9 mouse cellular contexts compared by ENCODE assay signal in genomic region chr4:154637468-154638319, GRCm38 (mm10). TPM values are rescaled to one million over a fixed set of nuclear protein-coding genes. Genes with fewer than 3 reads are reported as not detected.
A peak's percentile ranks its signal among the peaks of the same experiment; 100 is the strongest.
DNase-seq lines count a peak whose midpoint lies in the region; ATAC-seq lines count a peak whose summit lies in the region.
"Had no signal": no experiment of that assay in that cellular context is flagged by ENCODE, and none has a peak within 500 bp of the region (broad histone marks: within the 10 kb centered on the region; RNA-seq: fewer than 3 reads in every experiment).

No protein-coding gene starts in this region.

- peak overlapping the region; percentile 79 for H3K4me3 ChIP-seq in heart, embryonic 11.5 days (ENCODE audit: low read depth, low read length)
- H3K4me3 ChIP-seq in forebrain, embryonic 12.5 days (replicated peaks), result peak overlapping the region; percentile 79
- peak overlapping the region; percentile 62 for H3K4me3 ChIP-seq in neural tube, embryonic 11.5 days (ENCODE audit: low read depth, low read length)

- 3% methylated on average over 61 of the region's 73 CpGs for WGBS in heart, embryonic 11.5 days (ENCODE audit: insufficient replicate concordance)
- under 1% methylated on average over 40 of the region's 73 CpGs for WGBS in forebrain, embryonic 12.5 days
- under 1% methylated on average over 63 of the region's 73 CpGs for WGBS in neural tube, embryonic 11.5 days

- peak overlapping the region; percentile 85 for H3K4me2 ChIP-seq in heart, embryonic 11.5 days
- peak overlapping the region; percentile 90 for H3K4me2 ChIP-seq in forebrain, embryonic 12.5 days
- H3K4me2 ChIP-seq in neural tube, embryonic 11.5 days (ENCODE audit: low read depth), result peak overlapping the region; percentile 90

- H3K27ac ChIP-seq in heart, embryonic 11.5 days (ENCODE audit: low read depth, low read length), result peak overlapping the region; percentile 91
- peak overlapping the region; percentile 96 for H3K27ac ChIP-seq in forebrain, embryonic 12.5 days
- 0 out of 2 replicates have a peak overlapping the region, but pooled peaks have one; percentile 4 for H3K27ac ChIP-seq in neural tube, embryonic 11.5 days (ENCODE audit: low read depth, low read length)

- H3K4me1 ChIP-seq in heart, embryonic 11.5 days (ENCODE audit: control insufficient read depth, insufficient read depth, low read length), result peaks cover 20% of the 10 kb centered on the region
- peaks cover 89% of the 10 kb centered on the region for H3K4me1 ChIP-seq in forebrain, embryonic 12.5 days
- peaks cover 30% of the 10 kb centered on the region for H3K4me1 ChIP-seq in neural tube, embryonic 11.5 days (ENCODE audit: control insufficient read depth, insufficient read depth, low read length)

- H3K9me3 ChIP-seq in heart, embryonic 11.5 days (replicated peaks; ENCODE audit: control insufficient read depth, low read length), result no peaks in the 10 kb centered on the region
- no peaks in the 10 kb centered on the region for H3K9me3 ChIP-seq in forebrain, embryonic 12.5 days
- no peaks in the 10 kb centered on the region for H3K9me3 ChIP-seq in neural tube, embryonic 11.5 days (ENCODE audit: control insufficient read depth, low read length)

- peaks cover 77% of the 10 kb centered on the region for H3K27me3 ChIP-seq in heart, embryonic 11.5 days (ENCODE audit: control insufficient read depth, insufficient read depth, low read length)
- H3K27me3 ChIP-seq in forebrain, embryonic 12.5 days, result peaks cover 92% of the 10 kb centered on the region
- H3K27me3 ChIP-seq in neural tube, embryonic 11.5 days (ENCODE audit: control insufficient read depth, insufficient read depth, low read length), result peaks cover 93% of the 10 kb centered on the region

- DNase-seq in heart, adult 8-10 months (ENCODE audit: low spot score), result no peak
- peak; percentile 30 for DNase-seq in kidney, postnatal 10 days
- no peak for DNase-seq in neural tube, embryonic 11.5 days (ENCODE audit: low spot score)
- DNase-seq in gastrocnemius, adult 18-20 months (ENCODE audit: low spot score), result no peak
- DNase-seq in thymus, postnatal 4 days, result no peak
- DNase-seq: cerebellum, adult 8-10 months had no signal

- H3K9ac ChIP-seq in heart, embryonic 11.5 days (ENCODE audit: low read depth, low read length), result peak overlapping the region; percentile 91
- peak overlapping the region; percentile 94 for H3K9ac ChIP-seq in forebrain, embryonic 12.5 days
- H3K9ac ChIP-seq in neural tube, embryonic 11.5 days (ENCODE audit: low read length), result peak overlapping the region; percentile 59

- ATAC-seq in heart, embryonic 11.5 days (replicated peaks; ENCODE audit: insufficient number of reproducible peaks, low FRiP score, low TSS enrichment), result no peak
- no peak for ATAC-seq in forebrain, embryonic 12.5 days (ENCODE audit: low FRiP score)
- ATAC-seq in neural tube, embryonic 11.5 days (ENCODE audit: insufficient read depth, low FRiP score, low TSS enrichment), result no peak
- ATAC-seq in cerebellum, adult (ENCODE audit: insufficient number of reproducible peaks, low FRiP score, low TSS enrichment), result no peak

- H3K36me3 ChIP-seq in heart, embryonic 11.5 days (ENCODE audit: control insufficient read depth, insufficient read depth, low read length), result no peaks in the 10 kb centered on the region
- no peaks in the 10 kb centered on the region for H3K36me3 ChIP-seq in forebrain, embryonic 12.5 days (replicated peaks)
- H3K36me3 ChIP-seq in neural tube, embryonic 11.5 days (ENCODE audit: control insufficient read depth, insufficient read depth, low read length), result no peaks in the 10 kb centered on the region

RNA-seq across cellular contexts. Expression of gene Prdm16, which starts 1.0 kb away (rescaled TPM):
- 14.2 and 14.8 TPM in 2 replicates for polyA plus RNA-seq in heart, embryonic 11.5 days (2014; fragmentation: Nextera tagmentation; extraction: Ambion mirVana)
- 10 to 100 TPM; 12.6 to 15.7 (median 14.3) TPM for total RNA-seq in heart, adult 8-10 months (2022)
- polyA plus RNA-seq in forebrain, embryonic 12.5 days (2016; fragmentation: Nextera tagmentation; extraction: Ambion mirVana), result 40.5 and 49.4 TPM in 2 replicates
- 10.9 and 12.5 TPM in 2 replicates for polyA plus RNA-seq in neural tube, embryonic 11.5 days (2014; fragmentation: Nextera tagmentation; extraction: Ambion mirVana)
- total RNA-seq in gastrocnemius, adult 18-20 months (2021), result 1 to 10 TPM; 1.4 to 2.0 TPM

RNA-seq across cellular contexts. Expression of gene Actrt2, which starts 30.0 kb away (rescaled TPM):
- polyA plus RNA-seq in heart, embryonic 11.5 days (2014; fragmentation: Nextera tagmentation; extraction: Ambion mirVana), result not detected in 2 replicates
- not detected for total RNA-seq in heart, adult 8-10 months (2022)
- polyA plus RNA-seq in forebrain, embryonic 12.5 days (2016; fragmentation: Nextera tagmentation; extraction: Ambion mirVana), result not detected in 2 replicates
- polyA plus RNA-seq in neural tube, embryonic 11.5 days (2014; fragmentation: Nextera tagmentation; extraction: Ambion mirVana), result not detected in 2 replicates
- total RNA-seq in gastrocnemius, adult 18-20 months (2021), result not detected

Comparison
In these comparisons a context has a peak if more than half of its experiments do, and no peak if none do; other contexts are left out.
1. H3K27ac ChIP-seq: peak in every context shown above with its lines; median percentile 96 in forebrain, embryonic 12.5 days; 91 in heart, embryonic 11.5 days; 4 in neural tube, embryonic 11.5 days.